Mouse (Mus musculus): ENCODE measurements around the gene Pex11b.
"Not testable (repeated sequence)": the region's sequence is repeated elsewhere in the genome, so short reads cannot be mapped to it uniquely, and the experiment has no call there.

Gene Pex11b

DNA sequence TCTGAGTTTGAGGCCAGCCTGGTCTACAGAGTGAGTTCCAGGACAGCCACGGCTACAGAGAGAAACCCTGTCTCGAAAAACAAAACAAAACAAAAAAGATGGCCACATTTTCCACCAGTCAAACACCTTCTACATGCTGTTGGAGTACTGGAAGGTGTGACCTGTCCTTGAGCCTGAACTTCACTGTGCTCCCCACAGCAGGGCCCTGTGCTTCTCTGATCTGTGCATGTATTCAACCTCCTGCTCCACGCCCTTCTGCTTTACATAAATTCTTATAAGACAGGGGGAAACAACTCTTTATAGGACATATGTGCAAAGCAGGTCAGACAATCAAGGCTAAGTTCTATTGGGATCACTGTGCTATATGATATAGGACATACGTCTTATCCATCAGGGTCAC is 12.0 kb upstream of the Pex11b start:
- no peak for DNase-seq (ENCODE audit: low spot score in 2 of 2)

GRCm38 (mm10) chr3:96629729-96630600 is 5.2 kb upstream of the Pex11b start, which contains the start of gene Rbm8a:
Gene Rbm8a (plus strand): TSS chr3:96629933.
- DNase-seq (ENCODE audit: low spot score in 2 of 2), result peak; percentile 85 to 93

- DNase-seq (ENCODE audit: low spot score in 2 of 2), result no peak
Measured at GRCm38 (mm10) chr3:96632058-96632457, 3.1 kb upstream of the Pex11b start.

DNA sequence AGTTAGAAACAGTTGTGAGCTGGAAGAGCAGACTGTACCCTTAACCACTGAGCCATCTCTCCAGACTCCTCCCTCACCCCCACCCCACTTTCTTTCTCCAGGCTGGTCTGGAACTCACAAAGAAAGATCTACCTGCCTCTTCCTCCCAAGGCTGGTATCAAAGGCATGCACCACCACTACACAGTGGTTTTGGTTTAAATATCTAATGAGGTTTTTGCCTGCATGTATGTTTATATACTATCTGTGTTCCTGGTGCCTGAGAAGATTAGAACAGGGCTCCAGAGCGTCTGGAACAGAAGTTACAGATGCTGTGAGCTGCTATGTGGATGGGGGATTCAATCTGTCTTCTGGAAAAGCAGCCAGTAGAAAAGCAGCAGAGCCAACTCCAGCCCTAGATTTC is 1.2 kb upstream of the Pex11b start:
- no peak for DNase-seq (ENCODE audit: low spot score in 2 of 2)

- DNase-seq (ENCODE audit: low spot score in 2 of 2), result no peak
Measured at GRCm38 (mm10) chr3:96635906-96636305, 730 bp downstream of the Pex11b start.

DNA sequence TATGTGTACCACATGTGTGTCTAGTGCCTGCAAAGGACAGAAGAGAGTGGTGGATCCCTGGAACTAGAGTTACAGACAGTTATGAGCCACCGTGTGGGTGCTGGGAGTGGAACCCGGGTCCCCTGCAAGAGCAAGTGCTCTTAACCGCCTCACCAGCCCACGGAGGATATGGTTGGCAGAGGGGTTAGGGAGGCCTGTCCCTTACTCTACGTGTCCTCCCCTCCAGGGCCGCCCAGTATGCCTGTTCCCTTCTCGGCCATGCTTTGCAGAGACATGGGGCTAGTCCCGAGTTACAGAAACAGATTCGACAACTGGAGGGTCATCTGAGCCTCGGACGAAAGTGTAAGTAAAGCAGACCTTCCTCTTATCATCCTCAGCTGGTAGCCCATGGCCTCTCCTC is 1.3 kb downstream of the Pex11b start:
- no peak for DNase-seq (ENCODE audit: low spot score in 2 of 2)

DNA sequence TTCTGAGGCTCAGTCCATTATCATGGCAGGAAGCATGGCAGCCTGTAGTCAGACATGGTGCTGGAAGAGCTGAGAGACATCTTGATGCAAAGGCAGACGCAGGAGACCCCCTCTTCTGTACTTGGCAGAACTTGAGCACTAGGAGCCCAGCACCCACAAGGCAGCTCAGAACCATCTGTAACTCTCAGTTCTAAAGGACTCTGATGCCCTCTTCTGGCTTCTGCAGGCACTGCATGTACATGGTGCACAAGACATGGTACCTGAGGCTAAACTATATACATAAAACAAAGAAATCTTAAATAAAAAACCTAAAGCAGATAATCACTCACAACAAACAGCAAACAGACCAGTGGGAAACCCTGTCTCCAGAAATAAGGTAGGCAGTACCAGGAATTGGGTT is 4.0 kb downstream of the Pex11b start:
- DNase-seq (ENCODE audit: low spot score in 2 of 2), result peak; percentile 46 to 61

DNA sequence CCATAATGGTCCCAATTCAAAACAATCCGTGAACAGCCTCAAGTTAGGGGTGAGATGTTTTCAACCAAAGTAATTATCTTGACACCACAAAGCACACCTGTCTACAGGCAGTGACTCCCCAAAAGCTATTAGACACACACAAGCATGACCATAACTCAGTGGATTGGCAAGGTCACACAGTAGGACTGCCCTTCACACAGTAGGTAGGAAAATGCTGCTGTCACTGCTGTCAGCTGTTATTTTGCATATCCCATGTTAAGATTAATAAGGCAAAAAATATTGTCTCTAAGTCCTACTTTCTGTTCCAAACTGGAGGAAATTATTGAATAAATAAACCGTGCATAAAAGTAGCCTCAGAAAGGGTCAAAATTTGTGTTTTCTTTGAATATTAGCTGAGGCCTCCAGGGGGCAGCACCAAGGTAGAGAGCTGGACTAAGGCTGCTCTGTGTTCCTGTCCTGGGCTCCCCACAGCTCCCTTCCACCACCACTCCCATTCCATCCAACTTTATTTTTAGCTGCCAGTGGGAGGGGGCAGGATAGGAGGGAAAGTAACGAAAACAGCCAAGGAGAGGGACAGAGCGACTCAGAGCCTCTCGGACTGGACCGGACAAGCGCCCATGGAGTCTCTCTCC is 10.0 kb downstream of the Pex11b start, which contains the start of gene Itga10:
TSS of gene Itga10 (plus strand) at position 567 of the 632 bp plus-strand sequence.
- no peak for DNase-seq (ENCODE audit: low spot score in 2 of 2)

DNA sequence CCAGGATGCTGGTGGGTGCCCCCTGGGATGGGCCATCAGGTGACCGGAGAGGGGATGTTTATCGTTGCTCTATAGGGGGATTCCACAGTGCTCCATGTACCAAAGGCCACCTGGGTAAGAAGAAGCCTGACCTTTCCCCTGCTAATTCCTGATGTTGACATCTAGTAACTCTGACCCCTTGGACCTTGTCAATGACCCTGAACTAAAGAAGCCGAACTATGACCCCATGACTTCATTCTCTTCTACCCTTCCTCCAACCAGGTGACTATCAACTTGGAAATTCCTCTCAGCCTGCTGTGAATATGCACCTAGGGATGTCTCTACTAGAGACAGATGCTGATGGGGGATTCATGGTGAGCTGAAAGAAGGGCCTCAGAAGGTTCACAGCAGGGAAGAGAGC is 12.2 kb downstream of the Pex11b start:
- no peak for DNase-seq (ENCODE audit: low spot score in 2 of 2)

DNA sequence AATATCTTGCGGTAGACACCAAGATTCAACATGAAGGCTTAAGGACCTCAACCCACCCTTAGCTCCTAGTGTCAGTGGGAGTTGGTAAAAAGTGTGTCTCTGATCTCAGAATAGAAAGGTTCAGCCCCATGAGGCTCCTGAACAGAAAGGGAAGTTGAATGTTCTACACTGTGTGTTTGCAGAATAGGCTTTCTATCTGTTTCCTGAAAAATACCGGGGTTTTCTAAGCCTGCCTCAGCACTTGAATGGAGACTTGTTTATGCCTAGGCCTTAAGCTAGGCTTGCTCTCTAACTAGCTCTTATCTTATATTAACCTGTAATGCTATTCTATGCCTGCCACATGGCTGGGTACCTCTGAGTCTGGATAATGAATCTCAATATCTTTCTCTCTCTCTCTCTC is 25.7 kb downstream of the Pex11b start:
- no peak for DNase-seq (ENCODE audit: low spot score in 2 of 2)

DNA sequence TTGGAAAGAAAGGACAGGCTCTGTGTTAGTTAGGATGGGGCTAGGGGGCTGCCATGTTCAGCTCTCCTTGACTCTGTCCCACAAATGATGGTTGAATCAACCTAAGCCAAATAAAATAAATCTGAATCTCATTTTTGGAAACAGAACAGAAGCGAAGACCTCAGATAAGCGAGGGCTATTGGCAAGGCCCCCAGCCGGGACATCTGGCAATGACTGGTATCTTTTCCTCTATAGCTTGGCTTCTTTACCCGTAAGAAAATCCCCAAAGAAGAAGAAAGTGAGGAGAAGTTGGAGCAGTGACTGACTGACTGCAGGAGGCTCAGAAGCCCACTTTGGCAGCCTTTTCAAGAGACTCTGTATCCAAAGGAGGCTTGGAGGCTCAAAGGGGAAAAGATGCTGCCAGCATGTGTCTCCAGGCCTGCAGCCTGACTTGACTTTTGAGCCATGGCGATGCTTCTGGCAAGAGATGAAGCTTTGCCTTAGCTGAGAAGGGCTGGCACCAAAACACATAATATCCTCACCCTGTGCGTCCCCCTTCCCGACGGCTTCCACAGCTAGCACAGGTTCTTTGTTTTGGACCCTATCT is 27.6 kb downstream of the Pex11b start:
- DNase-seq (ENCODE audit: low spot score in 2 of 2), result no peak

- DNase-seq (ENCODE audit: low spot score in 2 of 2), result peak; percentile 17 to 49
Measured at GRCm38 (mm10) chr3:96663432-96664239, 28.5 kb downstream of the Pex11b start.

- not testable (repeated sequence) for DNase-seq (ENCODE audit: low spot score in 2 of 2)
Measured at GRCm38 (mm10) chr3:96665732-96666363, 30.7 kb downstream of the Pex11b start.

GRCm38 (mm10) chr3:96666916-96667315 is 31.7 kb downstream of the Pex11b start:
- DNase-seq (ENCODE audit: low spot score in 2 of 2), result no peak

DNA sequence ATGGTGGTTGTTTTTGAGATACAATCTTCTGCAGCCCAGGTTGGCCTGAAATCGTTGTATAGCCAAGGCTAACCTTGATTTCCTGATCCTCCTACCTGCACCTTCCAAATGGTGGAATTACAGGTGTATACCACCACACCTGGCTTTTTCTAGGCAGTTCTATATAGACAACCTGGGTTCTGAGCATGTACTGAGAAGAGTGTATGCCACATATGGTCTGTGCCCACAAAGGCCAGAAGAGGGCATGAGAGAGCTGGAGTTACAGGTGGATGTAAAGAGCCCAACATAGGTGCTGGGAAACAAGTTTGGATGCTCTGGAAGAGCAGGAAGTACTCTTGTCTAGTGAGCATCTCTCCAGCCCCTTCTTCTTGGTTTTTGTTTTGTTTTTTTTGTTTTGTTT is 32.1 kb downstream of the Pex11b start:
- no peak for DNase-seq (ENCODE audit: low spot score in 2 of 2)

- no peak for DNase-seq (ENCODE audit: low spot score in 2 of 2)
Measured at GRCm38 (mm10) chr3:96668424-96669067, 33.4 kb downstream of the Pex11b start.

DNA sequence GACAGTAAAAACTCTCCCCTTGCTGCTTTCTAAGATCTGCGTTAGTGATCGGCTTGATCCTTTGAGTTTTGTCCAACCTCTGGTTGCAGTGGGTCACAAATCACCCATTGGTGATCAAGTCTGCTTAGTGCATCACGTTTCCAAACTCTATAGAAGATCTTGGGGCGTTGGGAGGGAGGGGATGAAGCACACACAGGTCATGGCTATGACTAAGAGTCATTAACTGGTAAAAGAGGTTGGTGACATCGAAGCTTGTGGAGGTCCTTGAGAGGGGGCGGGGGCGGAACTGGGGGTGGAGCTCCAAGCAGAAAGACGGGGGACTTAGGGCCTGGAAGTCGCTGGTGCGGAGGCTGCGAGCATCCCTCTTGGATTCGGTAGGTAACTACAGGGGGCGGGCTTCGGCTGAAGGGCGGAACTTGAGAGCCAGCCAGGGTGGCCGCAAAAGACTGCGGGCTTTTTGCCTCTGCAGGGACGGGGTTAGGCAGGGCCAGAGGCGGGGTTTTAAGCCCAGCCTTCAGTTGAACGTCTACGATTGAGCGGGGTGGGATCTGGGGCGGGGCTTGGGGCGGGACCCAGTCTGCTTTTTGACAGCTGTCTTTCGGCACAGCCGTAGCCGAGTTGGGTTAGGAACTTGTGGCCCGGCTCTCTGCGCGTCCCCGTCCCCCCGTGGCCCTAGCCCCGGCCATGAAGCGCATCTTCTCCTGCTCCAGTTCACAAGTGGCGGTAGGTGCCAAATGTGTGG is 34.7 kb downstream of the Pex11b start, which contains the start of gene Ankrd35:
TSS of gene Ankrd35 (plus strand) at position 405 of the 742 bp plus-strand sequence.
- DNase-seq (ENCODE audit: low spot score in 2 of 2), result peak; percentile 32 to 64

GRCm38 (mm10) chr3:96671519-96671918 is 36.3 kb downstream of the Pex11b start:
- no peak for DNase-seq (ENCODE audit: low spot score in 2 of 2)

- no peak for DNase-seq (ENCODE audit: low spot score in 2 of 2)
Measured at GRCm38 (mm10) chr3:96673514-96673913, 38.3 kb downstream of the Pex11b start.

DNA sequence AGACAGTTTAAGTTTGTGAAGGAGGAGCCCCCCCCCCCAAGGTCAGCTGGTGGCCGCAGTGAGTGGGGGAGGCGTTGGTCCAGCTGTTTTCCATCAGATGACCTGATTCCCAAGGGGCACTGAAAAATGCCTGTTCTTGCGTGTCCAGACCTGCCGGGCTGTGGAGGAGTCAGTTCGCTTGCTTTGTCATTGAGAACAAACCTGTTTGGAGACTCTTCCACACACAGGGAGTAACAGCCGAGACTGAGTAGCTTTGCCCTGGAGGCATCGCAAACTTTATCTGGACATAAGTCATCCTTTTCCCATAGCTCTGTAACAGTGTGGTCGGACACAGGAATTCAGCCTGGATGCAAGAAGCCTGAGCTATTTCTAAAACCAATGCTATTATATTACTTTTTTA is 39.3 kb downstream of the Pex11b start:
- DNase-seq (ENCODE audit: low spot score in 2 of 2), result no peak
